Mouse (Mus musculus): Measurements from ENCODE around the gene Casq2.

The Casq2 gene

GRCm38 (mm10) chr3:102086283-102086682 is at the start of gene Casq2:
Casq2 (plus strand) TSS chr3:102086415.
- DNase-seq (ENCODE audit: low read depth, low spot score), result no peak

GRCm38 (mm10) chr3:102037806-102038205 is 48.4 kb upstream of the Casq2 start:
- DNase-seq (ENCODE audit: low read depth, low spot score), result no peak

- no peak for DNase-seq (ENCODE audit: low read depth, low spot score)
Measured at GRCm38 (mm10) chr3:102038608-102039007, 47.6 kb upstream of the Casq2 start.

DNA sequence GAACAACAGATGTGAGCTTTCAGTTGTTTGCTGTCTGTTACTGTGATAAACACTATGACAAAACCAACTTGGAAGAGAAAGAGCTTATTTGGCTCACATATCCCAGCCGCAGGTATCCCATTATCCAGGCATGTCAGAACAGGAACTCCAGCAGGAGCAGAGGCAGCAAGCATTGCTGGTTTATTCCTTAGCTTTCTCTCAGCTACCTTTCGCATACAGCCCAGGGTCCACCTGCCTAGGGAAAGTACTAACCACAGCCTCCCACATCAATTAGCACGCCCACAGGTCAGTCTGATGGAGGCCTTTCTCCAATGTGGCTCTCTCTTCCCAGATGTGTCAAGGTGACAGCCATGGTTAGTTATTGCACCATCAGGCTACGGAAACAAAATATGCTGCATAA is 44.6 kb upstream of the Casq2 start:
- DNase-seq (ENCODE audit: low read depth, low spot score), result no peak

DNA sequence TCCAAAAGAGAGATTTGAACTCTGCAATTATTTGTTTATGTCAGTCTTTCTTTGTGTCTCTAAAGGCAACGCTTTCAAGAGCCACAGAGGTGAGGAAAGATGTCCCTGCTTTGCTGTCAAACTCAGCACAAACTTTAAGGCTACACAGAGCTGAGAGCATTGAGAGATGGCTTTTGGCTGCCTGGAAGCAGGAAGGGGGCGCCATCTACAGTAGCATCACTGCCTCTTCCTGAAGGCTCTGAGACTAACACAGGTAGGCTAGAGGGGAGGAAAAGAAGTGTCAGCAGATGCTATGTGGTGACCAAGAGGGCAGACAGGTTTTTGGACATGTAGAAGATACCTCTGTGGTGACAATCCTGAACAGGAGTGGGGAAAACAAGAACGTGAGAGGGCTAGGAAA is 41.1 kb upstream of the Casq2 start:
- DNase-seq (ENCODE audit: low read depth, low spot score), result no peak

DNA sequence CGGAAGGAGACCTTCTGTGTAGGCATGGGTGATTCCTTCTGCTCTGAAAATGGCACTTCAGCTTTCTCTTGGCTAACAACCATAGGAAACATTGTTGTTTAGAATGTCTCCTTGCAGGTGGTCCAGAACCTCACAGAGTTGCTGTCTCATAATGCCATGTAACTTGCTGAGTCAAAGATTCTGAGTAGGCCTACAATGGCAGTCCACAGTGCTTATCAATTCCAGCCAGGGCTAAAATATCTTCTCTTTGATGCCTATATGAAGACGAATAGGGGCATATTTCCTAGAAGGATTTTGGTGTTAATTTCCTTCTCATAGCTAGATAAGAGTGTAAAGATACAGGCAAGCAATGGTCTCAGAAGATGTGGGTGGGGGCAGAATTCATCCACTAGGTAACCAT is 38.7 kb upstream of the Casq2 start:
- DNase-seq (ENCODE audit: low read depth, low spot score), result no peak

GRCm38 (mm10) chr3:102049207-102050104 is 36.8 kb upstream of the Casq2 start:
- DNase-seq (ENCODE audit: low read depth, low spot score), result no peak

DNA sequence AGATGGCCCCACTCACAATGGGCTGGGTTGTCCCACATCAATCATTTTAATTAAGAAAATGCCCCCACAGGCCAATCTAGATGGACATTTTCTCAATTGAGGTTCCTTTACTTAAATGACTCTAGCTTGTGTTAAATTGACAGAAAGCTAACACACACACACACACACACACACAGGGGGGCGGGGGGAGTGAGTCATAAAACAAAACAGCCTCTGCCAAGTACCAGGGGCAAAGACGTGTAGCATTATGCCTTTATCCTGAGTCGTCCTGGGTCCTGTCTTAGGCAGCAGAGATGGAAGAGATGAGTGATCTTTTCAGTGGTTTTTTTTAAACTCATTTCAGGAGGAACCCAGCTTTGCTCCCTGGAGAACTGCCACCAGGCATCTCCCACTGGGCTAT is 34.2 kb upstream of the Casq2 start:
- no peak for DNase-seq (ENCODE audit: low read depth, low spot score)

GRCm38 (mm10) chr3:102053293-102053692 is 32.9 kb upstream of the Casq2 start:
- no peak for DNase-seq (ENCODE audit: low read depth, low spot score)

GRCm38 (mm10) chr3:102055878-102056277 is 30.3 kb upstream of the Casq2 start:
- no peak for DNase-seq (ENCODE audit: low read depth, low spot score)

DNA sequence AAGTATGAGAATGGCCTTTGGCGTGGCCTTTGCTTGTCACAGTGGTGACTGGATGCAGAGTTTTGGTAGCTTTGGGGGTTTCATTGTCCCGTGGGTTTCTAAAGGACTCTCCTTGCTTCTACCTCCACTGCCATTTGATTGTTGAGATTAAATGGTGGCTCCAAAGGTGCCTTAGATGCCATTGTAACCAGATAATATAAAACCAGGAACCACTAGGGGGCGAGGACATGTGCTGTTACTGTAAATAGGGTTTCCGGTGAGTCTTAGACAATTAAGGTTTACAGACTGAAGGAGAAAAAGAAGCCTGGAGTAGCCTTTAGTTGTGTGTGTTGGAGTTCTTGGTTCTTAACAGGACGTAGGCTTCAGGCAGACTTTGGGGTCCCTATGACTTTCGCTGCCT is 26.1 kb upstream of the Casq2 start:
- DNase-seq (ENCODE audit: low read depth, low spot score), result no peak

DNA sequence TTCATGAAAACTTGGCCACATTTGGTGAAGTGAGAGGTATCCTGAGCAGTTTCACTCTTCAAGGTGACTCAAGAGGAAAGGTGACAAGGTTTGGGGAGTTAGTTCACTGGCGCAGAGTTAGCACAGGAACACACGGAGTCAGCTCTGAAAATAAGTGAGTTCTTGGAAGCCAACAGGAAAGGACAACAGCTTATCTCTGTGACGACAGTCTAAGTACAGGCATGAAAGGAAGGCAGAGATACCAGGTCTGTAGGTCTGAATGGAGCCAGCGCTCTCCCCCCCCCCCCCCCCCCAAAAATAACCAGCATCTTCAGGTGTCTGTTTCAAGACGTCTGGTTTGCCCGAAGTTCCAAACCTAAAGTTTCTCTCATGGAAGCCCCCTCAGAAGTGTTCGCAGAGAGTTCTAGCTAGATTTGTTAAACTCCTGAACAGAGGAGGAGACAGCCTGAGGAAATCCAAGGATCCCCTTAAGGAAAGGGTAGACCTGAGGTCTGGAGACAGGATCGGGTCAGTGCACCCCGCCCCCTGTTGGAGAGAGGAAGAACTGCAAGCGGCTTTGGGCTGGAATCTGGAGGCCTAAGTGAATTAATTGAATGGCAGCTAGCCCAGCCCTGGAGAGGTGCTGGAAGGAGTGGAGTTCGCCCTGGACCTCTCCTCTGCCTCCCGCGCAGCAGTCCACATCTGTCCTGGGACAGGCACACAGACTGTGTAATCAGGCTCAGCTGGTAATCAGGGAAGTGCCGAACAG is 24.1 kb upstream of the Casq2 start:
- no peak for DNase-seq (ENCODE audit: low read depth, low spot score)

- DNase-seq (ENCODE audit: low read depth, low spot score), result no peak
Measured at GRCm38 (mm10) chr3:102062671-102063010, 23.6 kb upstream of the Casq2 start.

GRCm38 (mm10) chr3:102063273-102064120 is 22.7 kb upstream of the Casq2 start:
- DNase-seq (ENCODE audit: low read depth, low spot score), result no peak

GRCm38 (mm10) chr3:102064566-102064965 is 21.6 kb upstream of the Casq2 start:
- no peak for DNase-seq (ENCODE audit: low read depth, low spot score)

DNA sequence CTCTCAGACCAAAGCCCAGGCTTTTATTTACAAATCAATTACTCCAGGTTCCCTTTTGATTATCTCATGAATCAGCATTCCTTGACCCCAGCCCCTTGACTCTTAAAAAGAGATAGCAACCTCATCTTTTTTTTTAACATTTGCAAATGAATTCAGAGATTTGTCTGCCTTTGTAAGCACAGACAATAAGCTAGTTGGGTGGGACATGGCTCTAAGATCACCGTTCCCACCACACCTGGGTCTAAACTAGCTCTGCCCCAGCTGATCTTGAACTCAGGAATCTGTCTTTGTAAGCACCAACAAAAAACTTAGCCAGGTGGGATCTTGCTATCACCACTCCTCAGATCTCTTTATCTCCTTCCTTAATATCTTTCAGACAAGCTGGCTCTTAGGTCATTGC is 18.9 kb upstream of the Casq2 start:
- DNase-seq (ENCODE audit: low read depth, low spot score), result no peak

- DNase-seq (ENCODE audit: low read depth, low spot score), result no peak
Measured at GRCm38 (mm10) chr3:102067861-102068260, 18.4 kb upstream of the Casq2 start.

DNA sequence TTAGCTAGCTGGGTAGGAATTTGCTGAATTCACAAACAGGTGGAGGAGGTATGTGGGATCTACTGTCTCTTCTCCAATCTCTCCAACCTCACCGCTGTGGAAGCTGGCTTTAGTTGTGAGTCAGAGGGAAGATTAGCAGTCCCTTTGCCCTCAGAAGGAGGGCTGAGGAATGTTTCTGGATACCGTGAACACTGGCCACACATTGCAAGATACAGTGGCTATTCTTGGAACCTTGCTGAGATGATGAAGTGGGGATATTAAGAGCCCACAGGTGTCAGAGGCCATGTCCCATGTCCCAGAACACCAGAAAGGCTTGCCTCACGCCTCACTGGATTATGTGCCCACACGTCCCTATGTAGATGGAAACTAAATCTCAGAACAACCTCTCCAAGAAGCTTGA is 17.0 kb upstream of the Casq2 start:
- DNase-seq (ENCODE audit: low read depth, low spot score), result no peak

GRCm38 (mm10) chr3:102069686-102070085 is 16.5 kb upstream of the Casq2 start:
- DNase-seq (ENCODE audit: low read depth, low spot score), result no peak

DNA sequence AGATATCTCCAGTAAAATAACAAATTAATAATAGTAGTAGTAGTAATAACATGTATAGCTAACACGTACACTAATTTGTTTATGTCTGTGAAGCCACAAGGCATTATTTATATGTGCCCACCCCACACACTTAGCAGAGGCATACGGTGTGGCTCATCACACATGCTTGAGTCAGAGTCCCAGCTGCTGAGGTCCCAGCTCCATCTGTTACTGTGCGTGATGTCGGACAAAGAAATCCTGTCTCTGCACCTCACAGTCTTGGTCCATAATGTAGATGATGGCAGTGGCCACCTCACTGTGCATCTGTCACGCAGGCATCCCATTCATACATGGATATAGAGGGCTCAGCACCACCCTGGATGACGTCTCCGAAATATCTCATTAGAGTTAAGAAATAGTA is 15.9 kb upstream of the Casq2 start:
- no peak for DNase-seq (ENCODE audit: low read depth, low spot score)

DNA sequence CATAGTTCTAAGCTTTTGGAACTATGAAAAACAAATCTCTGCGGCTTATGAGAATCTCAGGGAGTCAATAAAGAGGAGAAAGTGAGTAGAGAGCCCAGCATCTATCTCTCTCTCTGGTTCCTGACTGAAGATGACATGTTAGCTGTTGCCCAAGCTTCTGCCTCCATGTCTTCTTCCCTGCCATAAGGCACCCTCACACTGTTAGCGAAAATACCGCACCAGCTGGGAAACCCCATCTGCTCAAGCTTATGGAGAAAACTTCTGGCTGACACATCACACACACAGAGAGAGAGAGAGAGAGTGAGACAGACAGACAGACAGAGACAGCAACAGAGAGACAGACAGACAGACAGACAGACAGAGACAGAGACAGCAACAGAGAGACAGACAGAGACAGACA is 15.2 kb upstream of the Casq2 start:
- DNase-seq (ENCODE audit: low read depth, low spot score), result no peak

- no peak for DNase-seq (ENCODE audit: low read depth, low spot score)
Measured at GRCm38 (mm10) chr3:102079413-102079812, 6.8 kb upstream of the Casq2 start.

All from retina, adult 2 months (tissue).